Mouse (Mus musculus): ENCODE results near the gene Tnp2.

DNA sequence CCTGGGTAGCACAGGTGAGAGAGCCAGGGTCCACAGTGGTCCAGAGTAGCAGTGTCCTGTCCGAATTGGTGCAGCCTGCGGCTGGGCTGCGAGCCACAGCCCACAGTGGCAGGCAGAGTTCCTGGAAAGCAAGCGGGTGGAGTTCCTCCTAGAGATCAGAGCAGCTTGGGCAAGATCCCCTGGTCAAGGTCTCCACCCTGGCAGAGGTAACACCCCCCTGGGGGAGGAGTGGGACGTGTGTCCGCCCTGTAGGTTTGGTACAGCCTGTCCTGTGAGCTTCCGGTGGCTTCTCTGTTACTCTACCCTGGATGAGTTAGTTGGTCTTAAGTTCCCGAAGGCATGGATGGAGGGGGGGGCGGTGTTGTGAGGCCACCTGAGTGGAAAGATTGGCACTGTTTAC is 19.6 kb downstream of the Tnp2 start:
- TF ChIP-seq MAX (IDR thresholded peaks at IDR 0.05; ENCODE audit: low read depth) = no peak
- no peak for TF ChIP-seq E2F4 (IDR thresholded peaks at IDR 0.05; ENCODE audit: insufficient read depth)
- TF ChIP-seq POLR2A (IDR thresholded peaks at IDR 0.05; ENCODE audit: insufficient read length, low read depth) = no peak
- TF ChIP-seq TCF12 (IDR thresholded peaks at IDR 0.05; ENCODE audit: insufficient read depth, poor library complexity, severe bottlenecking) = no peak
- TF ChIP-seq MYOD1 (IDR thresholded peaks at IDR 0.05; ENCODE audit: control insufficient read depth in 1 of 3, insufficient read length in 2 of 3, low read depth in 2 of 3) = no peak
